Mouse (Mus musculus): ENCODE measurements around the gene Kdf1. TPM values are rescaled to one million over a fixed set of nuclear protein-coding genes. Genes with fewer than 3 reads are reported as not detected.
A peak's percentile ranks its signal among the peaks of the same experiment; 100 is the strongest.

Kdf1 gene
- total and polyA plus RNA-seq, 3 experiments: not detected

DNA sequence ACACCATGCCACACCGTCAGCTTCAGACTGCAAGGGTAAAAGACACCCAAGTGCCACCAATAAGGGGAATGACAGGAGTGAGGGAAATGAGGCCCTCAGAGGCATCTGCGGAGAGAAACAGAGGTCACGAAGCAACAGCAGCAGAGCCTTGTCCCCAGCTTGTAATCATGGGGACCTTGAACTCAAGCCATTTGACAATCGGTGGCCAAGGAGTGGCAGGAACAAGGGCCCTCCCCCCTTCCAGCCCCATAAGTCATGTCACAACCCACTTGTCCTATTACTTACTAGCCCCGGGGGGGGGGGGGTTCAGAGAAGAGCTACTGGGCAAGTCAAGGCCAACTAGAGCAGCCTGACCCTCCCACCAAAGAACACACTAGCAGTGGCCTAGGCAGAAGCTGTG lies 17.9 kb downstream of the Kdf1 start:
- no peaks in the 10 kb centered on the region for H3K27me3 ChIP-seq (replicated peaks)
- H3K79me2 ChIP-seq (replicated peaks; ENCODE audit: control insufficient read depth, extremely low read depth, insufficient read depth, poor library complexity, severe bottlenecking): peaks cover 39% of the 10 kb centered on the region
- in situ Hi-C loops (cut with MboI; ENCODE audit: low pct_ligation_motif_present, low pct_unique_long_range_greater_than_20kb, low sequenced_read_pairs) (no loop called here), dilution Hi-C loops (cut with MboI; ENCODE audit: extremely low pct_ligation_motif_present, extremely low pct_unique_long_range_greater_than_20kb, low sequenced_read_pairs) (no loop called here)
- no peak overlapping the region for H3K4me2 ChIP-seq (ENCODE audit: insufficient read depth, low read depth, poor library complexity, severe bottlenecking)
- no peak overlapping the region for H3K27ac ChIP-seq (ENCODE audit: insufficient read depth, low read depth)
- H3K4me3 ChIP-seq (replicated peaks in 1 of 3; ENCODE audit: low read depth in 2 of 3, low read length in 2 of 3, poor library complexity in 1 of 3): no peak overlapping the region
- DNase-seq (ENCODE audit: extremely low read depth): no peak
- no peak for TF ChIP-seq NRF1 (IDR thresholded peaks at IDR 0.05; ENCODE audit: low read depth, low read length)
- no peaks in the 10 kb centered on the region for H3K9me3 ChIP-seq (replicated peaks; ENCODE audit: low read length)
- no peak overlapping the region for H3K9ac ChIP-seq (ENCODE audit: insufficient read depth, low read depth)
- peaks cover 84 to 94% of the 10 kb centered on the region in 2 experiments for H3K36me3 ChIP-seq (replicated peaks in 1 of 2; ENCODE audit: control insufficient read depth in 1 of 2, insufficient read depth in 1 of 2, low read length in 1 of 2)
- H3K4me1 ChIP-seq (ENCODE audit: control insufficient read depth in 1 of 2, insufficient read depth in 2 of 2): peaks cover 0 to 12% of the 10 kb centered on the region in 2 experiments; a peak in 2 of 4 replicates

DNA sequence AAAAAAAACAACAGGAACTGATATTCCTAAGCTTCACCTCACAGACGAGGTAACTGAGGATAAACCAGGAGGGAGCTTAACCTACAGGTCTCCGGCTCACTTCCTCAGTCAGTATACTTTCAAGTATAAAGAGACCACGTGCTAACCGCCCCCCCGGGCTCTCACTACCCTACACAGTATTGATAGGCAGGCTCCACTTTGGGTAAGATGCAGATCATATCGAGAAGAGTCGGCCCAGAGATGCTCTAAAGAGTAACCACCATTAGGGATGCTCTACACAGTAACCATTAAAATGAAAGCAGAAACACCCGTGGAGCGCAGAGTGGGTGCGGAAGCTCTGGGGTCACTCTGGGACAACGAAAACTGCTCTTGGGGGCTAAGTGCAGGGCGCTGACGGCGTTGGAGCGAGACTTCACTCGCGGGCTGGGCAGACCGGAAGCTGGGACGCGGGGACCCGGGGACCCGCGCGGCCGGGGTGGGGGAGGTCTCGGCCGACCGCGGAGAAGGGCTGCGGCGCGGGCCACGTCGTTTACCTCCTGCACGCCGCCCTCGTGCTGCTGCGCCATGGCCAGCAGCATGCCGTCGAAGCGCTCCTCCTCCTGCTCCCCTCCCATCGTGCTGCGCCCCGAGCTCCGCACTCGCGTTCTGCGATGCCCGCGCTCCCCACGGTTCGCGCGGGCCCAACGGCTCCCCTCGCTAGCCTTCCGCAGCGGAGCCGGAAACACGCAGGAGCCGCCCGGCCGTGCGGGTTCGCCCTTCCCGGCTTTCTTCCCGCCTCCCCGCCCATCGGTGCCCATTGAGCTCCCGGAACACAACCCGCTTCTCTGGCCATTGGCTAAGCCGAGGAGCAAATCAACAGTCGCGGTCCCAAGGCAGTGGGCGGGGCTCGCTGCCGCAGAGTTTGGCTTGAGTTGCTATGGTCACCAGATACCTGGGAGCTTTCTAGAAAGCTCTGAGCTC lies 26.8 kb downstream of the Kdf1 start, which contains the start of gene Nudc:
Gene Nudc (minus strand): TSS at position 725 of the 960 bp plus-strand sequence.
- DNase-seq (ENCODE audit: extremely low read depth): peak; percentile 97
- H3K9ac ChIP-seq (ENCODE audit: insufficient read depth, low read depth): peak within 1 kb of the TSS; percentile 90
- no peaks in the 10 kb centered on the region for H3K27me3 ChIP-seq (replicated peaks)
- H3K4me2 ChIP-seq (ENCODE audit: insufficient read depth, low read depth, poor library complexity, severe bottlenecking): peak within 1 kb of the TSS; percentile 96
- peaks cover 5% of the 10 kb centered on the region for H3K9me3 ChIP-seq (replicated peaks; ENCODE audit: low read length)
- dilution Hi-C loops (cut with MboI; ENCODE audit: extremely low pct_ligation_motif_present, extremely low pct_unique_long_range_greater_than_20kb, low sequenced_read_pairs) (no loop called here), in situ Hi-C loops (cut with MboI; ENCODE audit: low pct_ligation_motif_present, low pct_unique_long_range_greater_than_20kb, low sequenced_read_pairs) (no loop called here)
- peaks cover 8 to 35% of the 10 kb centered on the region in 2 experiments for H3K4me1 ChIP-seq (ENCODE audit: control insufficient read depth in 1 of 2, insufficient read depth in 2 of 2)
- peaks cover 20 to 37% of the 10 kb centered on the region in 2 experiments for H3K36me3 ChIP-seq (replicated peaks in 1 of 2; ENCODE audit: control insufficient read depth in 1 of 2, insufficient read depth in 1 of 2, low read length in 1 of 2)
- H3K79me2 ChIP-seq (replicated peaks; ENCODE audit: control insufficient read depth, extremely low read depth, insufficient read depth, poor library complexity, severe bottlenecking): peaks cover 51% of the 10 kb centered on the region
- 0 out of 2 replicates have a peak within 1 kb of the TSS, but pooled peaks have one; percentile 16 for H3K27ac ChIP-seq (ENCODE audit: insufficient read depth, low read depth)
- peak within 1 kb of the TSS; percentile 92 to 98 (median 96) for H3K4me3 ChIP-seq (replicated peaks in 1 of 3; ENCODE audit: low read depth in 2 of 3, low read length in 2 of 3, poor library complexity in 1 of 3)
- no peak; the same call in 1 of the 2 replicates for TF ChIP-seq E2F4 (IDR thresholded peaks at IDR 0.05; ENCODE audit: insufficient replicate concordance, low read depth, low read length)
- TF ChIP-seq JUN (IDR thresholded peaks at IDR 0.05; ENCODE audit: insufficient read depth, low read depth, low read length): no peak
- peak; percentile 69 for TF ChIP-seq SIN3A (IDR thresholded peaks at IDR 0.05; ENCODE audit: low read length)
- no peak for TF ChIP-seq TBP (conservative IDR thresholded peaks at IDR 0.05; ENCODE audit: low read depth, low read length)
- TF ChIP-seq MYC (IDR thresholded peaks at IDR 0.05; ENCODE audit: low read depth, low read length): 0 out of 2 replicates have a peak, but pooled peaks have one; percentile 80
- TF ChIP-seq ZKSCAN1 (IDR thresholded peaks at IDR 0.05; ENCODE audit: borderline replicate concordance, low read depth, low read length): no peak
- 0 out of 2 replicates have a peak, but pooled peaks have one; percentile 39 for TF ChIP-seq CHD2 (IDR thresholded peaks at IDR 0.05; ENCODE audit: low read length)
- TF ChIP-seq KAT2A (IDR thresholded peaks at IDR 0.05; ENCODE audit: insufficient replicate concordance, low read length): 0 out of 2 replicates have a peak, but pooled peaks have one; percentile 56
- no peak for TF ChIP-seq ZC3H11A (IDR thresholded peaks at IDR 0.05; ENCODE audit: low read depth, low read length)
- TF ChIP-seq USF2 (conservative IDR thresholded peaks at IDR 0.05; ENCODE audit: low read depth, low read length): no peak
- TF ChIP-seq ZNF384 (IDR thresholded peaks at IDR 0.05; ENCODE audit: low read depth, low read length): no peak
- TF ChIP-seq PAX5 (IDR thresholded peaks at IDR 0.05; ENCODE audit: low read length): no peak
- TF ChIP-seq SMC3 (IDR thresholded peaks at IDR 0.05; ENCODE audit: low read depth, low read length): no peak
- no peak for TF ChIP-seq MAFK (IDR thresholded peaks at IDR 0.05; ENCODE audit: insufficient replicate concordance, low read length)
- no peak for TF ChIP-seq RAD21 (IDR thresholded peaks at IDR 0.05; ENCODE audit: low read depth, low read length)
- TF ChIP-seq MEF2A (IDR thresholded peaks at IDR 0.05; ENCODE audit: borderline replicate concordance, low read depth, low read length): no peak
- peak; percentile 88 for TF ChIP-seq ZMIZ1 (IDR thresholded peaks at IDR 0.05; ENCODE audit: low read depth, low read length)
- TF ChIP-seq NELFE (IDR thresholded peaks at IDR 0.05; ENCODE audit: low read depth, low read length): peak; percentile 70
- TF ChIP-seq UBTF (IDR thresholded peaks at IDR 0.05; ENCODE audit: low read depth, low read length): no peak
- no peak for TF ChIP-seq JUND (conservative IDR thresholded peaks at IDR 0.05; ENCODE audit: low read depth, low read length)
- peak; percentile 81 for TF ChIP-seq MXI1 (IDR thresholded peaks at IDR 0.05; ENCODE audit: low read depth, low read length)
- no peak for TF ChIP-seq GABPA (IDR thresholded peaks at IDR 0.05; ENCODE audit: insufficient replicate concordance, low read depth, low read length)
- TF ChIP-seq CTCF (conservative IDR thresholded peaks at IDR 0.05 in 1 of 2, IDR thresholded peaks at IDR 0.05 in 1 of 2; ENCODE audit: low read depth in 2 of 2, low read length in 2 of 2): no peak
- no peak for TF ChIP-seq ETS1 (conservative IDR thresholded peaks at IDR 0.05; ENCODE audit: low read depth, low read length)
- TF ChIP-seq TCF12 (IDR thresholded peaks at IDR 0.05; ENCODE audit: low read depth, low read length): peak; percentile 61; the same call in 1 of the 2 replicates
- TF ChIP-seq HCFC1 (IDR thresholded peaks at IDR 0.05; ENCODE audit: low read depth, low read length): peak; percentile 79
- no peak for TF ChIP-seq RCOR1 (conservative IDR thresholded peaks at IDR 0.05; ENCODE audit: low read depth, low read length)
- 0 out of 2 replicates have a peak, but pooled peaks have one; percentile 15 for TF ChIP-seq NRF1 (IDR thresholded peaks at IDR 0.05; ENCODE audit: low read depth, low read length)
- peak; percentile 72 for TF ChIP-seq MAX (IDR thresholded peaks at IDR 0.05; ENCODE audit: low read length)
- no peak for TF ChIP-seq EP300 (IDR thresholded peaks at IDR 0.05; ENCODE audit: low read length)

All from CH12.LX (cell line).